Mouse (Mus musculus) embryonic facial prominence, embryonic 15.5 days (tissue): ENCODE measurements at regions not wholly inside any gene's neighbourhood (a gene's known extent, or its start where the extent isn't known, plus 50 kb on each side); places are given as distances from the start of the nearest gene placed in this dataset.

ENCODE experiments used
- ATAC-seq: fragments of 200-750 bp; cut with Nextera tagmentation; 2 replicates; pipeline ENCODE4 v1.8.0; 2017; ENCODE audit warnings: low read depth, moderate TSS enrichment; ENCODE audit not compliant: insufficient number of reproducible peaks, low FRiP score, low TSS enrichment
- H3K27ac ChIP-seq: fragments of 300-500 bp; sonication (generic); replicated peaks from 2 replicates; pipeline ENCODE4 v1.5.1; 2015; ENCODE audit warnings: mild to moderate bottlenecking, inconsistent platforms
- H3K27me3 ChIP-seq: fragments of 300-500 bp; sonication (generic); 2 replicates; pipeline ENCODE4 v1.6.1; 2015; ENCODE audit warnings: inconsistent platforms
- H3K36me3 ChIP-seq: fragments of 300-500 bp; sonication (generic); 2 replicates; pipeline ENCODE4 v1.6.1; 2015; ENCODE audit warnings: mild to moderate bottlenecking, inconsistent platforms
- H3K4me1 ChIP-seq: fragments of 300-500 bp; sonication (generic); 2 replicates; pipeline ENCODE4 v1.6.1; 2015; ENCODE audit warnings: inconsistent platforms
- H3K4me2 ChIP-seq: fragments of 300-500 bp; sonication (generic); replicated peaks from 2 replicates; pipeline ENCODE4 v1.6.1; 2015; ENCODE audit warnings: mild to moderate bottlenecking, inconsistent platforms
- H3K4me3 ChIP-seq: fragments of 300-500 bp; sonication (generic); replicated peaks from 2 replicates; pipeline ENCODE4 v1.5.1; 2015; ENCODE audit warnings: mild to moderate bottlenecking, inconsistent platforms
- H3K9ac ChIP-seq: fragments of 300-500 bp; sonication (generic); 2 replicates; pipeline ENCODE4 v1.6.1; 2015; ENCODE audit warnings: inconsistent platforms
- H3K9me3 ChIP-seq: fragments of 300-500 bp; sonication (generic); replicated peaks from 2 replicates; pipeline ENCODE4 v1.6.1; 2016; ENCODE audit warnings: inconsistent platforms
- WGBS: fragments of 180-500 bp; shearing (Covaris S2); methylation state at CpG from one replicate; pipeline ENCODE4 v1.1.7; 2015; 5-methylcytosine and 5-hydroxymethylcytosine counted together

DNA sequence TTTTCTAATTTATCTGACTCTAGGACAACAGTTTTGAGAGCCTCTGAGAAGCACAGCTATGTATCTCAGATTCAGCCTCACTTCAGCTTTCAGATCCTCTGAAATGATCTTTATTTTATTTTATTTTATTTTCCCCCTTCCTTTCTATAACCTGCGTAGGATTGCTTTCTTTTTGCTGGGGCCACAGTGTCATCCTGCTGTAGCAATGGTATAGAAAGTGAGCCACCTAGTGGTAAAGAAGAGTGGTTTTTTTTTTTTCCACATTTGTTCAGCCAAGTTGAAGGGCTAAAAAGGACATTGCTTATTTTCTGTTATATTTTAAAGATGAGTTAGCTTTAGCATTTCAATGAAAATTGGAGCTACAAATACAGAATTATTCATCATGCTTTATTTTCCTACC, 966.4 kb downstream of the Fam181b start:
- ATAC-seq = no peak
- Histone ChIP-seq H3K4me2 (no peak overlapping the region), H3K36me3 (no peaks in the 10 kb centered on the region), H3K4me1 (no peaks in the 10 kb centered on the region), H3K27ac (no peak overlapping the region), H3K27me3 (no peaks in the 10 kb centered on the region), H3K9me3 (no peaks in the 10 kb centered on the region), H3K4me3 (no peak overlapping the region), H3K9ac (no peak overlapping the region)
- WGBS = 55% methylated on average over 1 of the region's 1 CpGs

DNA sequence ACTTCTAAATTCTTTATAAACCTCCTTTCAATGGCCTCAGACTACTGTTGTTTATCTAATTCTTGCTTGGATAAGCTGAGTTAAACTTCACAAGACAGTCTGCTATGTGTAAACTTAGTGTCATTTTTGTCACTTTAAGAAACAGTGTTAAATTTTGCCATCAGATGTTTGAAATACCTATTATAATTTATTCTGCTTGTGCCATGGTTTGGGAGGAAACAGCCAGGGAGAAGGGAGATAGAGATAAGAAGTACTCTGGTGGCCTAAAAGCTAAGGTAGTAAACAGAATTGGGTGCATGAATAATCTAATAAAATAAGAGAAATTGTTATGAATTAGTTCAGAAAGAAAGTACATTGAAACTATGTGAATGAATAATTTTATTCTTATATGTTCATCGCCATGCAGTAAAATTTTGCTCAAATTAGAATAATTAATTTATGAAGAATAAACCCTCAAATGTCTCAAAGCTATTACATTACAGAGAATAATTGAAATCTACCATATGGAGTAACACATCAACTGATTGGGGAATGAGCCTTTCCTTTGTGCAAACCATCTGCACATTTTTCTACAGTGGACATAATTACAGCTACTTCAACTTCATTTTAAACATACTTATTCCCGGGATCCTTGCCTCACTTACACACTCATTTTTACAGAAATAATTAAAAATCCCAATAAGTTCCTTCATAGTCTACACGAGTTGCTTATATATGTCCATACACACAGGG, 982.3 kb downstream of the Fam181b start:
- no peaks in the 10 kb centered on the region for H3K4me1 ChIP-seq
- no peak overlapping the region for H3K4me2 ChIP-seq
- H3K27ac ChIP-seq = no peak overlapping the region
- no peak for ATAC-seq
- no peaks in the 10 kb centered on the region for H3K36me3 ChIP-seq
- no peaks in the 10 kb centered on the region for H3K9me3 ChIP-seq
- H3K4me3 ChIP-seq = no peak overlapping the region
- H3K27me3 ChIP-seq = no peaks in the 10 kb centered on the region
- 74% methylated on average over 3 of the region's 3 CpGs for WGBS
- no peak overlapping the region for H3K9ac ChIP-seq
